Mouse (Mus musculus) frontal cortex, postnatal 36 days (tissue): Measurements from ENCODE around the gene Lhfpl2.

Experiments
- DNase-seq, 2 experiments: peaks; one replicate each; pipeline ENCODE4 v3.0.0; 2022; ENCODE audit warnings: low spot score in 2 of 2

Gene Lhfpl2

GRCm38 (mm10) chr13:94212716-94213115 lies 155.1 kb downstream of the Lhfpl2 start:
- no peak for DNase-seq

DNA sequence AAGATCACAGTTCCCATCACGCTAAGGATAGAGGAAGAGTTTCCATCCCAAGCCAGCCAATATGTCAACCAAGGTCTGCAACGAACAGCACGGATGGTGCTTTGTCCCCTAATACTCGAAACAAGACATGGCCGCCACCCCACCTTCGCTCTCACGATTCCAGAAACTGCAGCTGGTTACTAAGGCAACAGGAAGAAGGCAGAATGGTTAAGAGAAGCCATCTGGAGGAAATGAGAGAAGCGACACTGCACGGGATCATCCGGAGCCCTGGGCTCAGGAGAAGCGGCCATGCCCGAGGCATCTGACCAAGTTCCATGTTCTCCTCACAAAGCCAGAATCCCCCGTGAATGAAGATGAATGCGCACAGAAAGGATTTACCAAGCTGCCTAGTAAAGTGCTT lies 166.0 kb downstream of the Lhfpl2 start:
- DNase-seq = no peak

DNA sequence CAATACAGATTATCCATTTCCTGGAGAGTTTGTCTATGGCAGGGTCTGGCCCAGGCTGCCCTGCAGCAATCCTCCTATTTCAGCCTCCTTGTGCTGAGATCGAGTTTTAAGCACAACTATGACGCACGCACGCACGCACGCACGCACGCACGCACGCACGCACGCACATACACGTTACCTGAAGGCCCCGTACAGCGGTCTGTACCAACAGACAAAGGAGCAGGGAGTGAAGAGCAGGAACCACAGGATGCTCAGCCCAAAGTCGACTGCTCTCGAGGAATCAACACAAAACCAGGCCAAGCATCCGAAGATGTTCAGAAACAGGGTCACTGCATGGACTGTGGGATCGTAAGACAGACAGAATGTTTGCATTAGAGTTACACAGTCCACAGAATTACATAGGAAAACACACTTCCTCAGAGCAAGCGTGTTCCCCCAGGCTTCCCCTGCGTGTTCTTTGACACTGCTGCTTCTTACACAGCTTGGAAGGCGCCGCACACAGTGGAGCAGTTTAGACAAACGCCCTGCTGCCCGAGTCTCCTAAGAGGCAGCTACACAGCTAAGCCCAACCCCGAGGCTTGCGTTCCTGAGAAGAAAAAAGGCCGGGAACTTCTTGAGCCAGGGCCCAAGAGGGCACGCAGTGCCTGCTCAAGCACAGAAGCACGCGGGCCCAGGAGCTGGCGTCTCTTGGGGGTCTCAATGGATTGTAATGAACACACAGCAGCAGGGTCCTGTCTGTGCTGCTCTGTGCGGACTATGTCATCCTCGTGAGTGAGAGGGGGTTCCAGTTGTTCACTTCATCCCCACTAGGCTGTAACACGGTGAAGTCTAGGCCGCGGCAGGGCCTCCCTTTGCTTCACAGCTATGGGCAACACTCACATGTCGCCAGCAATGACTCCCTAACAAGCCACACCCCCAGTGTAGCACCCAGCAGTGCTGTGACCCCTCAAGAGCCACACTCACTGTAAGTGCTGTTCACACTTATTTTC lies 167.4 kb downstream of the Lhfpl2 start:
- DNase-seq = no peak

GRCm38 (mm10) chr13:94231871-94232270 lies 174.3 kb downstream of the Lhfpl2 start:
- no peak for DNase-seq

DNA sequence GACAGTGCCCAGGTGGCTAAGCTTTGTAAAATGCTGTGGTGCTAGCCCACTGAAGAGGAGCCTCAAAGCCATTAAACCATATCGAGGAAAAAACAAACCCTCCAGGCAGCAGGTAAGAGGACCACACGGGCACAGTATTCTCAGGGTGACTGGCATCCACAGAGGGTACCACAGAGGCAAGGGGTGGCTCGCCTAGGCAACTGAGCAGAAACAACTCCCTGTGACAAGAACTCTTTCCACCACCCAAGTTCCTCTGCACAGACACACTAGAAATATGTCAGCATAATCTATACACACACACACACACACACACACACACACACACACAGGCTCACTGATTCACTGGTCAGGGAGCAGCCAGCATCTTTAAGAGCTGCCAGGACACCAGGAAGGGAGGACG lies 181.9 kb downstream of the Lhfpl2 start:
- DNase-seq = no peak

GRCm38 (mm10) chr13:94240111-94240510 lies 182.5 kb downstream of the Lhfpl2 start:
- no peak for DNase-seq

- DNase-seq = no peak
Observed at GRCm38 (mm10) chr13:94240873-94241272, 183.3 kb downstream of the Lhfpl2 start.

- no peak for DNase-seq
Observed at GRCm38 (mm10) chr13:94241892-94242524, 184.4 kb downstream of the Lhfpl2 start.

DNA sequence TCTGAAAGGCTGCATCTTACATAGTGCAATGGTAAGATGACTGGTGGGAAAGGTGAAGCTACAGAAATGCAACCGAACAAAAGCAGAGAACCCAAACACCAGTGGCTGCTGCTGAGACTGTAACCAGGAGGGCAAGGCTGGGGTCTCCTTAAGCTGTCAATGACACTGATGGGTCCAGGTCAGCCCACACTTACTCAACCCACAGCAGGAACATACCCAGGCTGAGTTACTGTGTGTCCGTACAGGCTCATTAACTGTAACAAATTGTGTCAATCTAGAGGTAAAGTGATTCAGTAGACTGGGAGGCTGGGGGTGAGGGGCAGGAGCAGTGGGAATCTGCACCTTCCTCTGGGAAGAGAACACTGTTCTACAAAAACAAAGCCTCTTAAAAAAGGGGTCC lies 185.3 kb downstream of the Lhfpl2 start:
- no peak for DNase-seq
